Mouse (Mus musculus): ENCODE results near the gene Tm4sf19.

Gene Tm4sf19

DNA sequence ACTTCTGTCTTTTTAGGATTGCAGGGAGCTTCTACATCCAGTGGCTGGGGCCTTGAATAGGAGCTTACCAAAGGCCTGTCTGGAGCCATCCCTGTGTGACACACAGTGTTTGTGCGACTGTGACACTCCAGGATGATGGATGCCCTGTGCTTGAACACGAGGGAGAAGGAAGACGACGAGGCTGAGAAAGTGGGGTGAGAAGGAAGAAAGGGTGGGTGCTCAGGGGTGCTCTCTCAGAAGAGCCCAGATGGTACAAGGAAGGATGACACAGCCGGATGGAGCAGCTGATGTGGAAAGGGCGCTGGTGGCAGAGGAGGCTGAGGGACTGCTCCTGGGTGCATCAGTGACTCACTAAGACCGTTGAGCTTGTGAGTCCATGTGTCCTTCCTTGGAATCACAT, at the start of gene Tm4sf19:
Gene Tm4sf19 (plus strand): TSS at position 240 of the 400 bp plus-strand sequence.
- DNase-seq, result no peak

DNA sequence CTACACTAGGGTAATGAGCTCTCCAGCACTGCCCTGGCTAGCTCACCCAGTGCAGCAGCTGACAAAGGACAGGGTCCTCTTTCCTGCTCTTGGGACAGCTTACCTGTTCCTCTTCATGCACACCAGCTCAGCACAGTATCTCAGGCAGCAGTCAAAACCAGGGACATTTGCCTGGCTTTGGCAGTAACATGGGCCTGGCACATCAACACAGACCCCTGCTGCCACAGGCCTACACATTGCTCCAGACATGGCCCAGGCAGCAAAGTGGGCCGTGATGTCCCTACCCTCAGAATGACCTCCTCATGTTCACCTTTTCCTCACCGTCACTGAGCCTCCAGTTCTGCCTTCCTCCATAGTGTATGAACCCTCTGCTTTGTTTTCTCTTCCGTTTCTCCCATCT, 49.5 kb upstream of the Tm4sf19 start:
- no peak for DNase-seq

DNA sequence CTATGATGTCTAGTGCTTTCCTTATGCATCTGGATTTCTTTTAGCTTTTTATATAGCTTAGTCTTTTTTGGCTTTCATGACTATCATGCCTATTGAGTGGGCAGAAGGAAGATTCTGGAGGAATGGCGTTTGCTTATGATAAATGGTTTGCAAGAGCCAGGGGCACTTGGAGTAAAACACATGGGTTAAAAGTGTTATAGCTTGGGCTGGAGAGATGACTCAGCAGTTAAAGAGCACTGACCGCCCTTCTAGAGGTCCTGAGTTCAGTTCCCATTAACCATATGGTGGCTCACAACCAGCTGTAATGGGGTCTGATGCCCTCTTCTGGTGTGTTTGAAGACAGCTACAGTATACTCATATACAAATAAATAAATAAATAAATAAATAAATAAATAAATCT, 36.8 kb upstream of the Tm4sf19 start:
- no peak for DNase-seq

DNA sequence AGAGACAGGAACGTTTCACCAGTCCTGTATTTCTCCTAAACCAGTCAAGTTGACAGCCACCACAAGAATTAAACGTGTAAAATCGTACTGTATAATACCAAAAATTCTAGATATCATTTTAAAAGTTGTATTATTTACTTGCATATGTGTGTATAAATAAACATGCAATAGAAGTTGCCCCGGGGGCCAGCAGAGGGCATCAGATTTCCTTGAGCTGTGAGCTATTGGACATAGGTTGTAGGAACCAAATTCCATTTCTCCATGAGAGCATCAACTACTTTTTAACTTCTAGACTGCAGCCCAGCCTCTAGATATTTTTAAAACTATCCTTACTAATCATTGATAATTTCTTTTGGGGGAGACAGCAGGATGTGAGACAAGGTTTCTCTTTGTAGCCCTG, 29.0 kb upstream of the Tm4sf19 start:
- peak; percentile 10 to 30 for DNase-seq

DNA sequence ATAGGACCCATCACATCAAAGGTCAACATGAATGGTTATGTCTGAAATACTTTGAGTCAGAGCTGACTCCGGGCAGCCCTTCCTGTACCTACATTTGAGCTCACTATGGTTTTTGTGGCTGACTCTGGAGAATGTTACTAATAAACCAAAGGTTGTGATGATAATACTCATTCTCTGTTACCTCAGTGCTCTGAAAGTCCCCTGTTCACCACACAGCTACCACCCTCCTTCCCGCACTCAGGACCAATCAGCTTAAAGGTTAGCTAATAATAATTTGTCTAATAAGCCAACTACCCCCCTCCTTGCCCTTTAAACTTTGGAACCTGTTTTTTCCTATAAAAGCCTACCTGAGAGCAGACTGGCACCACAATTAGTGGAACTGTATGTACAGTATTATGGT, 20.7 kb upstream of the Tm4sf19 start:
- no peak for DNase-seq

DNA sequence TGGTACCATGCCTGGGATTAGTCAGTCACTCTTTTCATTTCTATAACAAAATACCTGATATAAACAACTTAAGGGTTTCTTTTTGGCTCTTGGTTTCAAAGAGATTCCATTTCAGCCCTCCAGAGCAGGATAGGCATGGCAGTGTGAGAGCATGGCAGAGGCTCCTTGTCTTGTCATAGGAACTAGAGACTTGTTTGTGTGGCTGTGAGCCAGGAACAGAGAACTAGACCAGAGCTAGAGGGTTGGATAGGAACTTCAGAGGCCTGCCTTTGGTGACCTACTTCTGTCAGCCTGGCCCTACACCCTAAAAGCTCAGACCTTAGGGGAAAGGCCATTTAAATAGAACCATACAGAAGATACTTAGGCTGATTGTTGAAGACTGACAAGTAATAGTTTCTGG, 17.4 kb upstream of the Tm4sf19 start:
- DNase-seq, result no peak

DNA sequence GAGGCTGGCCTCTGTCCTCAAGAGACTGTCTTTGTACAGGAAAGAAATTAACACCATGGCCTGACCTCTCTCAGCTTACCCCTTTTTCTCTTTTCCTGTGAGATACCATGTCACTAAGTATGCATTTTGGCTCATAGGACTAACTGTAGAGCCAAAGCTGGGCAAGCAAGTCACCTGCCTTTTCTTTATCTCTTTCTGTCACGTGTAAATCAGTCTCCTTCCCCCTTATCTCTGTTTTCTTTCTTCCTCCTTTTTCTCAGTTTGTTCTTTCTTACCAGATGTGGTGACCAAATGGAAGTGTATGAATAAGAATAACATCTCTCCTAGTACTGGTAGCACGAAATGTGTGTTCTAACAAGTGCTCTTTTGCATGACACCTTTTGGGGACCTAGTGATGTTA, 15.4 kb upstream of the Tm4sf19 start:
- DNase-seq, result no peak

DNA sequence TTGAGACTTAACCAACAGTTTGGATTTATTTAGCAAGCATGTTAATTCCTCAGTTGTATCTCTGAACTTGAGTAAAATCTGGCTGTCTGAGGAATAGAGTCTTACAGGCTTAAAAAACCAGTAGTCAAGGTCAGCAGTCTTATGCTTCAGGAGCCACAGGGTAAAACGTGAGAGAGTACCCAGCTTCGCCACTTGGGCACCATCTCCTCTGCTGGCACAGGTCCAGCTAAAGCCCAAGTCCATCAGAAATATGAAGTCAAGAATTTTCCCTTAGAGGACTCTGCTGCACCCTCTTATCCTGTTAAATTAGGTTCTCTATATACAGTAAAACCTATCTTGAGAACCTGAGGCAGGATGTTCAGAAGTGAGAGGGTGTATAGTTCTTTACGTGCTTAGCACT, 13.5 kb upstream of the Tm4sf19 start:
- DNase-seq, result no peak

DNA sequence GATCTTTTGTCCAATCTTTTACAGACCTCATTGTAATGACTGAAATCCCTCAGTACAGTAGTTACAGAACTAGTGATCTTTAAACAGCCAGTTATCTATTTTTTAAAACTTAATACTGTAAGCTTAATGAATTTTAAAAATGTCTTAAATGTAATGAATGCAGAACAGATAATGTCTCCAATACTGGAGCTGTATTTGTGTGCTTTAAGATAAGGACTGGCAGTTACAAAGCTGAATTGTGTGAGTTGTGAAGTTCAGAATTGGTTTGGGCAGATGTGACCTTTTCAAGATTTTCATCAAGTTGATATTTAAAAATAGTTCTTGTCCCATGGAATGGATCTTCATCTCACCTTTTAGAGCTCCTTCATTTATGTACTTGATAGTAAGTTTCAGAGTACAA, 11.3 kb upstream of the Tm4sf19 start:
- DNase-seq, result no peak

DNA sequence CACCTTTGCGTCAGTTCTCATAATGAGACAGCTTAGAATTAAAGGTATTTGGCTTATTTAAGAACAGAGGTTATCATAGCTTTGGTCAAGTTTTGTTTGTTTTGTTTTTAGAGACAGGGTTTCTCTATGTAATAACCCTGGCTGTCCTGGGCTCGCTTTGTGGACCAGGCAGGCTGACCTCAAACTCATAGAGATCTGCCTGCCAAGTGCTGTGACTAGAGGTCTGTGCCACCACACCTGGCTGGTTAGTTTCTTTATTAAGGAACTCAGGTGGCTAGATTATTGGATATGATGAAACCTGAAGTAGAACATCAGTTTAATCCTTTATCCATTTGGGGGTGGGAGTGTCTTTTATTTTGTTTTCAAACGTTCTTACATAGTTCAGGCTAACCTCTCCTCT, 10.5 kb upstream of the Tm4sf19 start:
- DNase-seq, result no peak

DNA sequence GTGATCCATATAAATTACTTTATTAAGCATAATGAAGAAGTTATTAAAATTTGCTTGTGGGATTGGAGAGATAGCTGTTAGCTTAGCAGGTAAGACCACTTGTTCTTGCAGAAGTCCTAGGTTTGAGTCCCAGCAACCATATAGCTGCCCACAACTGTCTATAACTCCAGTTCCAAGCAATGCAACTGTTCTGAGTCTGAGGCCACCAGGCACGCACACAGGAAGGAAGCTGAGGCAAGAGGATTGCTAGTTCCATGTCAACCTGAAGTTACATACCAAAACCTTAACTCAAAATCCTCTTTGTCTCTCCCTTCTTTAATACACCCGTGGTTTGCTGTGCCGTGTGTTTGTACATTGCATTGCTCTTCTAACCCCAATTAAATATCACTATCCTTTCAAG, 9.4 kb upstream of the Tm4sf19 start:
- DNase-seq, result no peak

DNA sequence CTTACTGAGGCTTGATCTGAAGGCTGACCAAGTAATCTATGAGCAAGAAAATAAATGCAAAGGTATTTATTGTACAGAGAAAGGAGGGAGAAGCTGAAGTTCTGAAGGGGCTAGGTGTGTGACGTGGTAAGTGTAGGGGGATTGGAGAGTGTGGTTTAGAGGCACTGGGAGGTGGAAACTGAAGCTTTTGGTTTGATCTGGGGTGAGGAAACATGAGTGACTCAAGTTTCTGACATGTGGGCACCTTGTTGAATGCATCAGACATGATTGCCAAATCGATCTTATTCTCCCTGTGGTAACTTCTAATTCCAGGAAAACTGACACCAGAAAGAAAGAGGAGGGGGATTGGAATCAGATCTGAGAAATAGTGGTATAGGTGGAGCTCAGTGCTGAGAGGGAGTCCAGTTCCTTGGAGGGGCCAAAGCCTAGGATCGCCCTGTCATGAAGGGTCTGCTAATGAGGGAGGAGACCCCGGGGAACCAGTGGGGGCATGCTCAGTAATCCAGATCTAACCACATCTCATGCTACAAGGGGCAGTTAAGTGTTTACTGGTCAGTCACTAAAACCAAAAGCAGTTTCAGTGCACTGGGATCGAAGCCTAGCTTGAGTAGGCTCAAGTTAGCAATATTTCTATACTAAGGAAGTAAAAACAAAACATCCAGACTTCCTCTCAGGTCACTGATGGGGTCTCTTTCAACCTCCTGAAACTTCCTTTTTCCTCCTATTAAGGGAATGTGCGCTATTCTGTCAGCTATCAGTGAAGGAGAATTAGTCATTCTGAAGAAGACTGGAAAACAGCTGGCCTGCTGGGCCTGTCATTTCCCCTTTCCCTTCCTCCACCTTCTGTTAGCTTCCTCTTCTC, 4.4 kb upstream of the Tm4sf19 start:
- DNase-seq, result no peak

DNA sequence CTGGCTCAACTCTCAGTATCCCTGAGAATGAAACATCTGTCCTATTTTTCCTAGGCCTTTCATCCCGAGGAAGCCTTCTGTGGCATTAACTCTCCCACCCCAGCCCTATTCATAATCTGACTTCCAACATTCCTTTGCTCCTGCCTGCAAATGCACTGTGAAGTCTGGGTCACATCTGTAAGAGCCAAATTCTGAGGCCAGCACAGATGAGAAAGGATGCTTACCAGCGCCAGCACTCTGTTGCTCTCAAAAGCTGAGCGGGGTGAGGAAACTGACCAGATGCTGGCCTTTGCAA, 3.8 kb upstream of the Tm4sf19 start:
- no peak for DNase-seq

DNA sequence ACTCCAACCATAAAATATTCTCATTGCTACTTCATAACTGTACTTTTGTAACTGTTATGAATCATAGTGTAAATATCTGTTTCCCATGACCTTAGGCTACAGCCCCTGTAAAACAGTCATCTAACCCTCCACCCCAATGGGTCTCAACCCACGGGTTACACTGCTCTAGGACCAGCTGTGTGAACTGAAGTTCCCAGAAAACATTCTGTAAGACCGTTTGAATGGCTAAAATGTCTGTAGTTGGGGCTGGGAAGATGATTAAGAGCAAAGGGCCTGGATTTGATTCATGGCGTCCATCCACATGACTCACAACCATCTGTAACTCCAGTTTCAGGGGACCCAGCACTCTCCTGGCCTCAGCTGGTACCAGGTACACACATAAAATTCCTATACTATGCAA, 2.1 kb upstream of the Tm4sf19 start:
- no peak for DNase-seq

DNA sequence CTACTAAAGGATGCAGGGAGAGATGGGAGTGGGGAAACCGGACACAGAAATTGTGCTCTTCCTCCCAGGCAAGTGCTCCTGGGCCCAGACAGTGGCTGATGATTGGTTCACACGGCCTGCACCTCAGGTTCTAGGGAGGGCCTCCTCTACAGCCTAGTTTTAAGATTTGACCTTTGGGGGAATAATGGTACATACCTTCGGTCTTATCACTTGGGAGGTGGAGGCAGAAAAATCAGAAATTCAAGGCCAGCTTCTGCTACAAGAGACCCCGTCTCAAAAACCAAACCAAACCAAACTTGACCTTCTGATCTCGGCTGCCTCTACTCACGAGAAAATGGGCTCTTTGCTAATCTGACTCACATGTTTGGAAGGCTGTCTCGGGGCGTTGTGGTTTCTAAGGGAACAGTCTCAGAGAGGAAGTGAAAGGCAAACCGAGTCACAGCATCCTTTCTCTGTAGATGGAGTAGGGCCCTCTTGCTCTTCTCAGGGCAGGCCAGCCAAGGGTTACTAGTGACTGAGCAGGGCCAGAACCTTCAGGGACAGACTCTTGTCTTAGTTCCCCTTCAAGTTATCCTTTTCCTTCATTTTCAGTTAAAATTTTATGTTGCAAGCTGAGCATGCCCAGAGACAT, 1.1 kb downstream of the Tm4sf19 start:
- peak; percentile 18 to 19 for DNase-seq

DNA sequence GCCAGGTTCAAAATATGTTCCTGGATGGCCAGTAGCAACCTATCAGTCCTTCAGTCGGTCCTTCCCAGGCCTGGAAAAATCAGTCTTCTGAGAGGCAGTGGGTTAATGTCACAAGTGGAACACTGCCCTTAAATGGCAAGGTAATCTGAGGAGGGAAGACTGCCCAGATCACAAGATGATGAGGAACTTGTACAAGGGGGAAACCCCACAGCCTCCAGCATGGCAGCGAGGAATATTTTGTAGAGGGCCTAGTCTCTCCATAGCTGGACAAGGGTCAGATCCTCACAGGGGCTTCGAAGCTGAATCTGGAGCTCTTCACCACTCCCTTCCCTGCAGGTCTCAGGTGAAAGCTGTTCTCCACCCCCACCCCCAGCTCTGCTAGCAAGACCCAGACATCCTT, 2.5 kb downstream of the Tm4sf19 start:
- no peak for DNase-seq

DNA sequence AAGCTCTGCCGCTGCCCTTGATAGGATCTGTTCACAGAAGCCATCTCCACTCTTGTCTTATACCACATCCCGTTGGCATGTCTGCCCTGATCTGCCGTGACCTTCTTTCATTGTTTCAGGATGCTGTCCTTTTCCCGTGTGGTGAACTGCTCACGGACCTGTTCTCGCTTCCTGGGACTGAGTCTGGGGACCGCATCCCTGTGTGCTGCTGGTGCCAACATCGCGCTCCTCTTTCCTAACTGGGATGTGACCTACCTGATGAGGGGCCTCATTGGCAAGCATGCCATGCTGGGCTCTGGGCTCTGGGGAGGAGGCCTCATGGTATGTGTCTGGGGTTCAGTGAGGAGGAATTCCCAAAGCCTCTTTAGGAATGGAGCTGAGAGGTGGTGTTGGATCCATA, 5.4 kb downstream of the Tm4sf19 start:
- no peak for DNase-seq

DNA sequence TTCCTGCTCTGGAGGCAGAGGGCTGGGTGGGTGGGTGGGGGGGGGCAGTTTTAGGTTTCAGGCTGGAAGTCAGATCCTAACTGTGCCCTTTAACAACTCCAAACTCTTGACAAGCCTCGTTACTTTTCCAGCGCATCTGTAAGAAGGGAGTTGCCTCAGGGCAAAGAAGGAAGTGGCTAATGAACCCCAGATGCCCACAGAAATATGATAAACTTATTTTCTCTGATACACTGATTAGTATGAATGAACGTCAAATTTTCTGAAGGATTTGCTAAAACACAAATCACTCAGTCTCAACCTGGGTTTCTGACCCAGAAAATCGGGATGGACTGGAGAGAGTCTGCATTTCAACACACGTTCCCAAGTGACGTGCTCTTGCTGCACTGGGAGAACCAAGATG, 6.4 kb downstream of the Tm4sf19 start:
- DNase-seq, result no peak

DNA sequence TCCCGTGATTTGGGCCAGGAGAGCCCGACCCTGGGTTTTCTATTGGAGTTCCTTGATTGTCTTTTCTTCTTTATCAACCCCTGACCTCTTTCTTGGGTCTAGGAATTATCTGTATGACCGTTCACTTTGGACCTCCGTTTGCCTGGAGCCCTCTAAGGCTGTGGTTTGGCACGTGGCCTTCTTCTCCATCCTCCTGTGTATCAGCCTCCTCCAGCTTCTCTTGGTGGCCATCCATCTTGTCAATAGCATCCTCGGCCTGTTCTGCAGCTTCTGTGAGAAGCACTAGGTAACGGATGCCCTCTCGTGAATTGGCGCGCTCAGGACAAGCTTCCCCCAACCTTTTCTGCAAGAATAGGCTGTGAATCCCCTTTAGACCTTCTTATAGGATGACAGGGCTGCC, 7.4 kb downstream of the Tm4sf19 start:
- no peak for DNase-seq

DNA sequence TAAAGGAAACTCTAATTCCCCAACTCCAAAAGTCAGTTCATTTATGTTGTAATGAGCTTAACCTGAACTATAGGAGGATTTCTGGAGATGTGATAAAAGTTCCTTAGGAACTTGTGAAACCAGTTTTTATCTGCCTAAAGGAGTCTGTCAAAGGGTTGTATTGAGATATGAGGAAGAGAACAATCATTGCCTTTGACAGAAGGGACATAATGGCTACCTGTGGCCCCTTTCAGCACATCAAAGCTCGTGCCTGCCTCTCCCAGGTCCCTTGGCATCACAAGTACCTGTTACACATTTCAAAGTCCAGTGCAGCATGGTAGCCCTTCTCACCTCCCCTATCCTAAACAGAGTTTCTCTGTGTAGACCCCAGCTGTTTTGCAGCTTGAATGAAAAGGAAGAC, 17.2 kb downstream of the Tm4sf19 start:
- no peak for DNase-seq

DNA sequence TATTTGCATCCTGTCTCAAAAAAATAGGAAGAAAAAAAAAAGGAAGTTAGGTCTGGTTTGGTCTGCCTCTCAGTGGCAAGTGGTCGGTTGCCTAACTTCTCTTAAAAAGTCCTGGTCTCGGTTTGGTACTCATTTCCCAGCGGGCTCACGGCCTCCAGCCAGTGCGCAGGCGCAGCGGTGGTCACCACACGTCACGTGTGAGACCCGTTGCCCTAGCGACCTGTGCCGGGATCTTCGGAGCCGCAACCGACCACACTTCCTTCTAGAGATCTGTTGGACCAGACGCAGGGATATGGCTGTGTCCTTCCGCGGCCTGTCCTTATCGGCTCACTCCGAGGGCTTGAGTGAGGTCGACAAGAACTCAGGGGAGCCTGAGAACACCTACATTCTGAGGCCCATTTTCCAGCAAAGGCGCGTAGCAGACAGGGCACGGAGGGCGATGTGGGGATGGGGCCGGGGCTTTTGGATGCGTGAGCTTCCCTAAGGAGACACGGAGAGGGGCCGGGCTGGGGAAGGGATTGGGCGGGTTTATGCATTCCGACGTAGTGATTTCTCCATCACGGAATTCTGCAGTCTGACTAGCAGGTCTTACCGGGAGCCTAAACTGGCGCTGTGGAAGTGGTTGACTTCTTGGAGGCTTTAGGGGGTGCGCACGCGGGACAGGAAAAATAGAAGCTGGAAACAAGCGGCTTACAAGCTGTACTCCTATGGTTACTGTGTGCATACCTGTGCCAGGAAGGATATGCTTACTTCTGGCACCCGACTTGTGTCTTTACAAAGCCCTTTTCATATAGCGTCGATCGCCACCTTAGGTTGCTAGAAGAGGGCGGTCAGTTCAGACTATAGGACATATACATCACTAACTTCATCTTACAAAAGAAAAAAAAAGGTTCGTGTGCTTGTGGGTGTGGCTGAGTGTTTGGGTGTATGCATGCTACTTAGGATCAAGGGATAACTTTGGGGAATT, 19.5 kb downstream of the Tm4sf19 start, which contains the start of gene Tctex1d2:
Gene Tctex1d2 (plus strand): TSS at position 186 of the 967 bp plus-strand sequence.
- peak; percentile 96 to 97 for DNase-seq

DNA sequence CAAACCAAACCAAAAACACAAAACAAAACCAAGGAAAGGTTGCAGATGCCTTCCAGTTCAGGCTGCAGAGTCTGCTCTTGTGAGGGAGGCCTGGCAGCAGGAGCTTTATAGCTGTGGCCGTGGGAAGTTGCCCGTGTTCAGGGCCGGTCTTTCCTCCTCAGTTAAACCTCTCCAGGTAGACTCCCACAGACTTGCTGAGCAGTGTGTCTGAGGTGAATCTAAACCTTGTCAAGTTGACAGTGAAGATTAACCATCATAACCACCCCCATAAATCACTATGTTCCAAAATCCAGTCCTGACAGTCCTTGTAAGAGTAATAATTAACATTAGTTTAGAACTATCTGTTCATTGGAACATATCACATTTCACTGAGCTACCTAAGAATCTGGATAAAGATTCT, 27.2 kb downstream of the Tm4sf19 start:
- DNase-seq, result no peak

DNA sequence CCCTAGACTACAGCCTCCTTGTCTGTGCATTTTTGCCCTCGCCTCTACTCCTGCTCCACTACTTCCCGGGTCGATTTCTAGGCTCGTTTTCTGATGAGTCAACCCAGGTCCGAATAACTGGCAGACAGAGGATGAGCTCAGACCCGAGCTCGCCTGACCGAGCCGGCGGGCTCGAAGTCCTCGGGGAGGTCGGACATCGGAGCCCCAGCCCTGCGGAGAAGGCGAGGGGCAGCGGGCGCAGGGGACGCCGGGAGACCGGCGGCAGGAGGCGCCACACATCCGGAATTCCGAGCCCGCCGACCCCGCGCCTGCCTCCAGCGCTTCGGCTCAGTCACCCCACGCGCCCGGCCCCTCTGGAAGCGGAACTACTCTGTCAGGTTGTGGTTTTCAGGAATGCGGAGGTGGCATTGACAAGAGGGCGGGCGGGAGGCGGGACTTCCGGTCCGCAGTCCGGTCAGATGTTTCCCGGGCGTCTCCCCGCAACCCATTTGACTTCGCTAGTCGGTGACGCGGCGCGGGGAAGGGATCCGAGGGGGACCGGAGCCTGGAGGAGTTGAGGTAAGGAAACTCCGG, 30.3 kb downstream of the Tm4sf19 start, which contains the start of gene Pcyt1a:
Gene Pcyt1a (plus strand): TSS at position 448 of the 573 bp plus-strand sequence.
- peak; percentile 91 to 93 for DNase-seq

Measured in lung, adult 18-20 months (tissue).